Mouse (Mus musculus): ENCODE results near the gene Zmym1. TPM values are rescaled to one million over a fixed set of nuclear protein-coding genes. Genes with fewer than 3 reads are reported as not detected.

The Zmym1 gene
- polyA plus RNA-seq, 1 experiment from 2014 or later, result 18.2 TPM

Other genes with a start within 250 kb of the Zmym1 start
- gene Zmym4, start 93.0 kb downstream of the Zmym1 start, polyA plus RNA-seq (2014; fragmentation: Nextera tagmentation; extraction: Ambion mirVana), result 16.1 and 17.9 TPM in 2 replicates
- 58.6 and 78.9 TPM in 2 replicates for gene Sfpq, start 39.8 kb downstream of the Zmym1 start, polyA plus RNA-seq (2014; fragmentation: Nextera tagmentation; extraction: Ambion mirVana)
- gene Zmym6, start 16.2 kb upstream of the Zmym1 start, polyA plus RNA-seq (2014; fragmentation: Nextera tagmentation; extraction: Ambion mirVana), result 13.0 and 15.3 TPM in 2 replicates
- 13.9 and 14.2 TPM in 2 replicates for gene Tmem35b, start 62.5 kb upstream of the Zmym1 start, polyA plus RNA-seq (2014; fragmentation: Nextera tagmentation; extraction: Ambion mirVana)
- 1.2 and 1.4 TPM in 2 replicates for gene Dlgap3, start 108.1 kb upstream of the Zmym1 start, polyA plus RNA-seq (2014; fragmentation: Nextera tagmentation; extraction: Ambion mirVana)
- 62.2 and 67.7 TPM in 2 replicates for gene Smim12, start 182.6 kb upstream of the Zmym1 start, polyA plus RNA-seq (2014; fragmentation: Nextera tagmentation; extraction: Ambion mirVana)

Measured in heart, embryonic 11.5 days (tissue).